Mouse (Mus musculus): Measurements from ENCODE around the gene Nab1.
"Not testable (repeated sequence)": the region's sequence is repeated elsewhere in the genome, so short reads cannot be mapped to it uniquely, and the experiment has no call there.

Nab1 gene

DNA sequence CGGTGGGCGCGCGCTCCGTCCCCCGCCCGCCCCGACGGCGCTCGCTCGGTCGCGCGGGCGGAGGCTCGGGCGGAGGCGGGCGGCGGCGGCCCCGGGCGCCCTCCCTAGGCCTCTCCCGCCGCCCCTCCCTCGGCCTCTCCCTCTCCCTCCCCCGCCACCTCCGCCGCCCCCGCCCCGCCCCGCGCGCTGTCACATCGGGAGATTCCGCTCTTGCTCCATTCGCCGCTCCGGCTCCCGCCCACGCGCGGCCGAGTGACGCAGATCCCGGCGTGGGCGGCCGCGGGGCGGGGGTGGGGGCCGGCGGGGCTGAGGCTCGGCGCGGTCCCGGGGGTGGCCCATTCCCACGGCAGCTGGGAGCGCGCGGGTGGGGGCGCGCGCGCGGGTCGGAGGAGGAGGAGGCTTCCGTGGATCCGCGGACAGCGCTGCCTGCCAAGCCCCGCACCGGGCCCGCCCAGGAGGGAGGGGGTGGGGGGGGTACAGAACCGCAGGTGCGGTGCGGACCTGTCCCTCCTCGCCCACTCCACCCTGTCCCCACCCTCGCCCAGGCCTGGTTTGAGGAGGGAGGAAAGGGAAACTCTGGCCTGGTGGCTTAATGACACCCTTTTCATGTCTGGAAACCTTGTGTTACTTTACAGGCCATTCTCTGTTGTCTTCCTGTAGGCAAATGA, at the start of gene Nab1:
Nab1 (minus strand) TSS at position 366 of the 668 bp plus-strand sequence.
- DNase-seq (ENCODE audit: low spot score), result peak; percentile 77

GRCm38 (mm10) chr1:52547451-52547850, 47.0 kb upstream of the Nab1 start:
- no peak for DNase-seq (ENCODE audit: low spot score)

DNA sequence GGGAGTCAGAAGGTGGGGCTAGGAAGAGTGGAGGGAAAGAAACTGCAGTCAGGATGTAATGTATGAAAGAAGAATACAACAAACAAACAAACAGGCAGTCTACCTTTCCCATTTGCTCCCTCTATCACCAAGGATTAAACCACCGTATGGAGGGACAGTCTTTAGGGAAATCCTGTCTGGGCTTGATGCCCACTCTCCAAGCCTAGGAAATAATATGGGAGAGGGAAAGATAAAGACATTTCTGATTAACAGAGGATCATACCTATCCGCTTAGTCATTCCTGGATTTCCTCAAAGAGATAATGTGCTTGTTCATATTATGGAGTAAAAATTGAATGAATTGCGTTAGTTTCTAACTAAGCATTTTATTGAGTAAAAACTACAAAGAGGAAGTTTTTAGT, 46.3 kb upstream of the Nab1 start:
- no peak for DNase-seq (ENCODE audit: low spot score)

- not testable (repeated sequence) for DNase-seq (ENCODE audit: low spot score)
Observed at GRCm38 (mm10) chr1:52540124-52540523, 39.6 kb upstream of the Nab1 start.

- DNase-seq (ENCODE audit: low spot score), result no peak
Observed at GRCm38 (mm10) chr1:52529933-52530332, 29.5 kb upstream of the Nab1 start.

GRCm38 (mm10) chr1:52527656-52528055, 27.2 kb upstream of the Nab1 start:
- DNase-seq (ENCODE audit: low spot score), result no peak

GRCm38 (mm10) chr1:52527252-52527651, 26.8 kb upstream of the Nab1 start:
- no peak for DNase-seq (ENCODE audit: low spot score)

DNA sequence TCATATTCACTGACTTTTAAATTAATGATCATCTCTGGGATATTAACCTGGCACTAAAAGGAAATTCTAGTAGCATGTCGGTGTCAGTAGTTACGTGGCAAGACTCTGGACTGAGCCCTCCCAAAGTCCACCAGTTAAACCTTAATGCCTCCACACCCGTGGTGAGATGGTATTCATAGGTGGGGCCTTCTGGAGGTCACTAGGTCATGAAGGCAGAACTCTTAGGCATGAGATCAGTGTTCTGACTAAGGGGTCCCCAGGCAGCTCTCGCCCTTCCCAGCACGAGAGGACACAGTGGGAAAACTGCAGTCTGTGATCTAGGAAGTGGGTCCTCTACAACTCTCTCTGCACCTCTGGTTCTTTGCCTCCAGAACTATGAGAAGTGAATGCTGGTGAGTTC, 24.2 kb upstream of the Nab1 start:
- DNase-seq (ENCODE audit: low spot score), result no peak

- no peak for DNase-seq (ENCODE audit: low spot score)
Observed at GRCm38 (mm10) chr1:52524150-52524549, 23.7 kb upstream of the Nab1 start.

GRCm38 (mm10) chr1:52521436-52521993, 21.0 kb upstream of the Nab1 start:
- no peak for DNase-seq (ENCODE audit: low spot score)

DNA sequence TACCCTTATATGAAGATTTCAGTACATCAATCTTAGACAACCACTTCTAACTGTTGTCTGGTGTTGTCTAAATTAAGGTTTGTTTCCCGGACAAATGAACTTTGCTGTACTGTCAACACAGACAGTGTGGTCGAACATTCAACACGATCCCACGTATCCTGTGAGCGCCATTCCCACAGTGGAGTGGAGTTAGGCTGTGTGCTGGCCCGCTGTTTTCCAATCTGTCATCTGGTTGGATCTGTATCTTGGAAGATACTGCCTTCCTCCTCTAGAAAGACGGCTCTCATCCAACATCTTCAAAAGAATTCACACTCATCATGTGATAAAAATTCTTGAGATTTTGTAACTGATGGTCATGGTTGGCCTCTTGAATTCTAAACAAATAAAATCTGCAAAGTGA, 19.7 kb upstream of the Nab1 start:
- no peak for DNase-seq (ENCODE audit: low spot score)

DNA sequence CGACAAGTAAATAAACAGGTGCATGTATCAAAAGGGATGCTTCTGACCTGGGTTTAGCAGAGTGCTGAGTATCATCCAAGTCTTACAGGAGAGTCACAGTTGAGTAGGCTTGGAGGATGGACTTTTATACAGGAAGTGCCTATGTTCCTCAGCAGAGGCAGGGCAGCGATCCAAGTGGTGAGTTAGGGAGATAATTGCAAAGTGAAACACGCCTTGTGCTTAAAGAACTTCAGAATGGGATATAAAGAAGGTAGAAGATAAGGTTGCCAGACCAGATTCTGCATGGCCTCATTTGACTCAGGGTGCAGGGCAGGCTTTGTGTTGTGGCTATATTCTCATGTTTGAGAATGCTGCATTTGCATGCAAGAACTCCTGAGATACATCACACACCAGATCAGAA, 14.8 kb upstream of the Nab1 start:
- no peak for DNase-seq (ENCODE audit: low spot score)

GRCm38 (mm10) chr1:52511788-52512425, 11.4 kb upstream of the Nab1 start:
- no peak for DNase-seq (ENCODE audit: low spot score)

GRCm38 (mm10) chr1:52506211-52506610, 5.7 kb upstream of the Nab1 start:
- no peak for DNase-seq (ENCODE audit: low spot score)

DNA sequence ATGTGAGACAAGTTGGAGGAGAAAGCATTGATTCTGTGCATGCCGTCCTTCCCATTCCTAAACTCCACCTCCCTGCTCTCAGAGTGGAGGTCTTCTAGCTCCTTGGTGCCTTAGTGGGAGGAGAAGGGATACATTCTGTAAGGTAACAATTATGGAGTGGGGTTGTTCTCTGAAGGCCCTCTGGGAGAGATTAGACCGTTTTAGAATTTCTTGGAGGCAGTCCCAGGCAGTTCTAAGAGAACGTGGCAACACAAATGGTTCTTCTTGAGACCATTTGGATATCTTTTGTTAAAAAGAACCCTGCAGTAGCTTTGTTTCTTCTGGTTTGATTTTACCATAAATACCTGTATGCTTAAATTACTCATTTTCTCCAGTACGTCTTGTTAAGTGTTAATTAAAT, 1.8 kb upstream of the Nab1 start:
- DNase-seq (ENCODE audit: low spot score), result no peak

GRCm38 (mm10) chr1:52501688-52502133, 1.2 kb upstream of the Nab1 start:
- no peak for DNase-seq (ENCODE audit: low spot score)

- no peak for DNase-seq (ENCODE audit: low spot score)
Observed at GRCm38 (mm10) chr1:52501090-52501489, 611 bp upstream of the Nab1 start.

- peak; percentile 58 for DNase-seq (ENCODE audit: low spot score)
Observed at GRCm38 (mm10) chr1:52499601-52500313, 722 bp downstream of the Nab1 start.

- DNase-seq (ENCODE audit: low spot score), result no peak
Observed at GRCm38 (mm10) chr1:52498786-52499450, 1.6 kb downstream of the Nab1 start.

- no peak for DNase-seq (ENCODE audit: low spot score)
Observed at GRCm38 (mm10) chr1:52489538-52490181, 10.8 kb downstream of the Nab1 start.

- no peak for DNase-seq (ENCODE audit: low spot score)
Observed at GRCm38 (mm10) chr1:52484980-52485379, 15.5 kb downstream of the Nab1 start.

- no peak for DNase-seq (ENCODE audit: low spot score)
Observed at GRCm38 (mm10) chr1:52474291-52474690, 26.2 kb downstream of the Nab1 start.

Measured in yolk sac, embryonic 10.5 days (tissue).